Mouse (Mus musculus) CD8-positive naive resting alpha-beta T cell, adult 2 months (primary cell): Measurements from ENCODE around the gene Phykpl.

Experiments used
- DNase-seq, 2 experiments: peaks; one replicate each; pipeline ENCODE4 v3.0.0; 2022; ENCODE audit warnings: low read depth in 2 of 2, low spot score in 2 of 2

The Phykpl gene

DNA sequence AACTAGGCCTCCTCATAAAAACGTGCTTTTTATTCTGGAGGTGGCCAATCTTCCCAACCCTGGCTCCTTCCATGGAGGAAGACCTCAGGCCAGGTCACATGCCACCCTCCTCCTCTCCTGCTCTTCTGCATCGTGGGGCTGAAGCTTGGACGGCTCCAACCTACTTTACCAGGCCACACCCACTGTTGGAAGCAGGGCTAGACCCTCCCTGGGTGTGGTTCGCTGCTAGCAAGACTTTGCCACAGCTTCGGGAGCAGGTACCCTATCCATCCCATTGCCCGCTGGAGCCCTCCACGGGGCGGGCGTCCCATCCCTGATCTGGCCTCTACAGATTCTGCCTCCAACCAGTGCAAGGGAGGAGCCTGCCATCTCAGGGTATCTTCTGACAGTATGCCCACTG lies 58.6 kb downstream of the Phykpl start:
- no peak for DNase-seq

DNA sequence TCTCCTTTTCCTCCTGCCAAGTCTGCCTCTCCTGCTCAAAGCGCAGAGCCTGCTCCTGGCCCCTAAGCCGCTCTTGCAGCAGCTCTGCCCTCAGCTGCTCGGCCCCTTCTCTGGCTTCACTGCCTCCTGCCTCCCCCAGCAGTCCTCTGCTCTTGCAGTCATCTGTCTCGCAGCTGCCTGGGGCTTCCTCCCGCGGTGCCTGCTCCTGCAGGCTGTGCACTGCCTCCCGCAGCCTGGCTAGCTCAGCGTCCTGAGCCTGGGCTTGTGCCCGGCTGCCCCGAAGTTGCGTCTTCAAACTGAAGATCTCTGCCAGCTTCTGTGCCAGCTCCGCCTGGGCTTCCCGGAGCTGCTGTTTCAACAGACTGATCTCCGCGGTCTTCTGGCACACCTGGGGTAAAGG lies 59.2 kb downstream of the Phykpl start:
- DNase-seq, result no peak

DNA sequence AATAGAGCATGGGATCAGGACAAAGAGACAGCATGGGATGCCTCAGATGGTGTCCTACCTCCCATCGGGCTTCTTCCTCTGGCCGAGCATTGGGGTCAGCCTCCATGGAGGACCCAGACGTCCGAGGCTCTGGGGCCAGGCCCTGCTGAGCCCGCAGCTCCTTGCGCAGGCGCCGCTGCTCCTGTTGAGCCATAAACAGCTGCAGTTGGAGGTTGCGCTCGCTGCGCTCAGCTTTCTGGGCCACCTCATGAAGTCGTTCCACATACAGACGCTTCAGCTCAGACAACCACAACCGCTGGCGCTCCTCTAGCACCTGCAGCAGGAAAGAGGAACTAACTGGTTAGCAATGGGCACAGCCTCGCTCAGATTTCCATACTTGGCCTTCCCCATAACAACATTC lies 59.7 kb downstream of the Phykpl start:
- DNase-seq, result peak in 1 of 2 experiments; percentile 27

DNA sequence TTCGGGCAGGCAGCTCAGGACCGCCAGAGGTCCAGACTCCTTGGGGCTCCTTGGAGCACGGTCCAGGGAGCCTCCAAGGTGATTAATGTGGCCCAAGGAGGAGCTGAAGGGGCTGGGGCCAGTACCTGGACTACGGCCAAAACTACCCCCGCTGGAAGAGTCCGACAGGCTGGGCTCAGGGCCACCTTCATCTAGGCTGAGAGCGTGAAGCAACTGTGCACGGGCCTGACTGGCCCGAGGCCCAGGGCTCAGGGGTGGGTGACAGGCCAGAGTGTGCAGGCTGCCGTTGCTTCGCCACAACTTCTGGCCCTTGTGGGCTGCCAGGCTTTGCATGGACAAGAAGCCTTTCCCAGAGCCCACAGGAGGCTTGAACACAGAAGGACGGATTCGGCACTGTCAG lies 60.7 kb downstream of the Phykpl start:
- DNase-seq, result no peak

DNA sequence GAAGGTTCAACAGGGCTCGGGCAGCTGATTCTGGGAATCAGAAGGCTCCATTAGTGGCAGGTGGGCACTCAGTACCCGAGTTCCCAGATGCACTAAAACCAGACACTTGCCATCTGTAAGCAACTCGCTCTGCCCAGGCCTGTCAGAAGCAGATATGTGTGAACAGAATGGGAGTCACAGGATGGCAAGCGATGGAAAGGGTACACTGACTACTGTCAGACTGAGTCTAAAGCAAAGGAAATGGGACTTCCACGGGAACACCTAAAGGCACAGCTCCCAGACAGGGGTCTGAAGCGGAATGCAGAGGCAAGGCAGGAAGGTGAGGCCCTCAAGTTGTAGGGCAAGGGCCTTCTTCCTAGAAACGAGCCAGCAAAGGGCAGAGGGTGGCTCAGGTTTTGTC lies 61.7 kb downstream of the Phykpl start:
- DNase-seq, result no peak

DNA sequence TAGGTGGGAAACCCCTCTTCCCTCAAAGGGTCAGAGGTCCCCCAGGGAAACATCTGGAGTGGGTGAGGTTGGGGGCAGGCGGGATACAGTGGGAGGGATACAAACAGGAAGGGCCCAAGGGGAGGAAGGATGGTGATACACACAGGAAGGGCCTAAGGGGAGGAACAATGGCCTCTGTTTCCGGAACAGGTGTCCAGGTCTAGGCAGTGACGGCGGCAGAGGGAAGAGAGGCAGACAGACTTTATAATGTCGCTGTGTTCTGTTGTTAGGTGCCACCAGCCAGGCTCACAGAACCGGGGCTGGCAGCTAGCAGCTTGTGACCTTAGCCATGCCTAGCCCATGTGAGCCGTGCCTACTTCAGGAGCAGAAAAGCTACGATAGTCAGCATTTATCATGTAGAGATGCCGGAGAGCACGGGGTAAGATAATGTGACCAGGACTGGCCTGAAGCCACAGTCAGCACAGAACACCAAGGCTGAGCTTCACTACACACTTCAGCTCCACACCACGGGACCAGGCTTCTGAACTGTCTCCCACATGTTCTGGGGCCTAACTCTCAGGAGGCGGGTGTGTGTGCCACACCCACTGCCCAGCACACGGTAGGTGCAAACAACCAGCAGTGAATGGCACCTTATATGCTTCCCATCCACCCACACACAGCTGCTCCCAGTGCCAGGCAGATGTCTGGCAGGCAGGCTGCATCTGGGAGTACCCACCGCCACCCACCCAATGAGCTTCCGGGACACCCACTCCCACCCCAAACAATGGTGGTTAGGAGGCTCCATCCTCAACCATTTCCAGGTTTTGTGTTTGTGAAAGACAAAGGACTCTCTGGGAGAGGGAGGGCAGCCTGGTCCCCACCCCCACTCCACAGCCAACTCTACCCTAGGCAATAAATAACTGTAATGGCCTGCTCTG lies 62.5 kb downstream of the Phykpl start:
- DNase-seq, result no peak

DNA sequence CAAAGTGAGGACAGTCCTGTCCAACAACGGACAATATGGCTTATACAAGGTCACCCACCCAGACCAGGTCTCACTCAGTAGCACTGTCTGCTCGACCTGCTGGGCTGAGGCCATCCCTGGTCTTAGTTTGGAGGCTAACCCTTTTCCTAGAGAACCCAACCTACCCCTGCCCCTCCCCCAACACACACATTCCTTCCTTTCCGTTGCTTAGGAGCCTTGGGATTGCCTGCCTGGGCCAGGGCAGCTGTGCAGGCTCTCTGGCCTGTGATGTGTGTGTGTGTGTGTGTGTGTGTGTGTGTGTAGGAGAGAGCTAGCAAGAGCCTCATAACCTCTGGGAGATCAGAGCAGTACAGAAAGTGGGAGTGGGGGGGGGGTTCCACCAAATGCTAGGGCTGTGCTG lies 64.0 kb downstream of the Phykpl start:
- DNase-seq, result no peak

GRCm38 (mm10) chr11:51649111-51649888 lies 64.7 kb downstream of the Phykpl start:
- DNase-seq, result no peak

DNA sequence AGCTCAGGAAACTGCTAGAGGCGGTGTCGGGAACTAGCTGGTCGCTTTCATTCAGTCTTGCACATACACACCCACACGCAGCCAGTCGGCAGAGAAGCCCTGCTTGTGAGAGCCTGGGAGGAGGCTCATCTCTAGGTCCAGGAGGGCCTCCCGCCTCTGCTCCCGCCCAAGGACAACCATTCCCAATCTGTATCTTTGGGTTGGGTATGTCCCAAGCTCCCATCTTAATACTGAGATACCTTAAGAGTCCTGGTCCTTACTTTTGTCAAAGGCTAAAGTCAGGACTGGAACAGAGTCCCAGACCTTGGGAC lies 65.3 kb downstream of the Phykpl start:
- DNase-seq, result no peak

DNA sequence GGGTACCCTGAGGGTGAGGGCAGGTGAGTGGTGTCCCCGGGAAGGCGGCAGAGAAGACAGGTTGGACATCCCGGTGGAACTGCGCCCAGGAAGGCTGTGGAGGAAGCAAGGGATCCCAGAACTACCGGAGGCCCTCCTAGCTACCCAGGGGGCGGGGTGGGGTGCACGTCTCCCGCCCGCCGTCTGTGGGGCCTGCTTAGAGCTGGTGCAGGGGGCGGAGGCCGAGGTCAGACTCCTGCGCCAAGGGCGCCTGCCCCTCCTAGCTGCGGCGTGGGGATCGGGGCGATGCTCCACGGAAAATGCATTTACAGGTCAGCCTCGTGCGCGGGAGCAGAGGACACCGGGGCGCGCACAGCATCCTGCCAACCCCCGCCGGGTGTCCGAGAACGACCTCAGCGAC lies 65.7 kb downstream of the Phykpl start:
- peak in 1 of 2 experiments; percentile 25 for DNase-seq

DNA sequence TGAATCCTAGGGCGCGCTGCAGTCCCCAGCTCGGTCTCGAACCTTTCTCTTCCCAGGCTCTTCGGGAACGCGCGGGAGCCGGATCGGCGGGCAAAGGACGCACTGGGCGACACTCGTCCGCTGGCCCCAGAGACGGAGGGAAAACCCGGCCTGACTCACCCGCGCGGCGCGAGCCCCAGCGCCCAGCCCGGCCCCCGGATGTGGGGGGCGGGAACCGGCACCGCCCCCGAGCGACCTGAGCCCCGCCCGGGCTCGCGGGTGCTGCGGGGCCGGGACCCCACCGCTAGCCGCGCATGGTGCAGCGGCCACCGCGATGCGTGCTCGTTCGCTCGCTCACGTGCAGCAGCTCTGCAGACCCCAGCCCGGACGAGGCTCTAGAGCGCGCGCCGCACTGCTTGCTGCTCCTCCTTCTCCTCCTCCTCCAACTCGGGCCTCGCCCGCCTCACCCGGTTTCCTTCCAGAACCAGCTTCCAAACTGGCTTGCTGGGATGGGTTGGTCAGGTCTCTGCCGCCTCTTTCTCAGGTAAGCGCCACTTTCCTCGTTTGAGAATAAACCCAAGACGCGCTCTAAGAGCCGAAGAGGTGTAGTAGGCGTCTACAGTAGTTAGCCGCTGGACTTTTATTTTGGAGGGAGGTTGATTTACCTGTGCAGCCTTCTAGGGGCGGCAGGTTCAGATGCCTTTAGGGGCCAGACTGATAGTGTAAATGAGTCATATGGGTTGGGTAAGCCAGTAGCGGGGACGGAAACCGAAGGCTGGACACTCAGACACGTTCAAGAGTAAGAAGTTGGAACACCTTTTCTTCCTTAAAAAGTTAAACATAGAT lies 66.3 kb downstream of the Phykpl start, which contains the start of the genes N4bp3 and D930048N14Rik:
TSS of gene N4bp3 (minus strand) at position 152 of the 825 bp plus-strand sequence.
TSS of gene D930048N14Rik (plus strand) at position 264 of the 825 bp plus-strand sequence.
- DNase-seq, result peak; percentile 59 to 63

DNA sequence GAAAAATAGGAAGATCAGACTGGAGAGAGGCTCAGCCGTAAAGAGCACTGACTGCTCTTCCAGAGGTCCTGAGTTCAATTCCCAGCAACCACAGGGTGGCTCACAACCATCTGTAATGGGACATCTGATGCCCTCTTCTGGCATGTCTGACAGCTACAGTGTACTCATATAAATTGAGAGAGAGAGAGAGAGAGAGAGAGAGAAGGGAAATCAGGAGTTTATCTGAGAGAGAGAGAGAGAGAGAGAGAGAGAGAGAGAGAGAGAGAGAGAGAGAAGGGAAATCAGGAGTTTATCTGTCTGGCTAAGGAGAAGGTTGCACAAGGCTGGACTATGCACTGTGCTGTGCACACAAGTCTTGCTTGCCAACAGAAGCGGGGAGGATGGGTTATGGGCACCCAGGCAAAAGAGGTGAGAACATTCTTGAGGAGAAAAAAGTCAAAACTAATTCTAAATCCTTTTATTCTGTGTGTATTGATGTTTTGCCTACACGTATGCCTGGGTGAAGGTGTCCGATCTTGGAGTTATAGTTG lies 68.4 kb downstream of the Phykpl start:
- DNase-seq, result no peak

DNA sequence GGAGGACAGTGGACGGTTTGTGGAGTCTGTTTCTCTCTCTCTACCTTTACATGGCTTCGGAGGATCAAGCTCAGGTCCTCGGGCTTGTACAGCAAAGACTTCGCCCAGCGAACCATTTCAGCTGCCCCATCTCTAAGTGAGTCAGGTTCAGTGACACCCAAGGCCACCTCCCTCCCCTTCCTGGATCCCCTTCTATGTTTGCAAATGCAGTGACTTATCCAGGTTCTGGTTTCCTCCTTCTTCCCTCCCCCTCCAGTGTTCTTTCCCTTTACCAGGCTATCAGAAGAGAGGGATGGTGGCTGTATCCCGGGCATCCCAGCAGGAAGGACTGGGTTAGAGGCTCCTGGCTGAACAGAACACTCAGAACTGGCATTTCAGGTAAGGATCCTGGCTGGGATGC lies 69.2 kb downstream of the Phykpl start:
- DNase-seq, result no peak
